Mouse (Mus musculus) gastrocnemius, postnatal 25 days (tissue): Measurements from ENCODE around the gene Fgd2. TPM values are rescaled to one million over a fixed set of nuclear protein-coding genes. Genes with fewer than 3 reads are reported as not detected.
"Not testable (repeated sequence)": the region's sequence is repeated elsewhere in the genome, so short reads cannot be mapped to it uniquely, and the experiment has no call there.

Experiments
- DNase-seq: peaks from one replicate; pipeline ENCODE4 v3.0.0; 2022
- total RNA-seq, 2 experiments: library from RNA; stranded (reverse); gene quantifications; 1 replicate in 1 of 2; 2 replicates in 1 of 2; pipeline ENCODE4 v1.2.3; 2021

Fgd2 gene
- total RNA-seq, 2 experiments from 2014 or later: 1.2 to 1.6 TPM

GRCm38 (mm10) chr17:29363109-29363508, 2.4 kb downstream of the Fgd2 start:
- no peak for DNase-seq

DNA sequence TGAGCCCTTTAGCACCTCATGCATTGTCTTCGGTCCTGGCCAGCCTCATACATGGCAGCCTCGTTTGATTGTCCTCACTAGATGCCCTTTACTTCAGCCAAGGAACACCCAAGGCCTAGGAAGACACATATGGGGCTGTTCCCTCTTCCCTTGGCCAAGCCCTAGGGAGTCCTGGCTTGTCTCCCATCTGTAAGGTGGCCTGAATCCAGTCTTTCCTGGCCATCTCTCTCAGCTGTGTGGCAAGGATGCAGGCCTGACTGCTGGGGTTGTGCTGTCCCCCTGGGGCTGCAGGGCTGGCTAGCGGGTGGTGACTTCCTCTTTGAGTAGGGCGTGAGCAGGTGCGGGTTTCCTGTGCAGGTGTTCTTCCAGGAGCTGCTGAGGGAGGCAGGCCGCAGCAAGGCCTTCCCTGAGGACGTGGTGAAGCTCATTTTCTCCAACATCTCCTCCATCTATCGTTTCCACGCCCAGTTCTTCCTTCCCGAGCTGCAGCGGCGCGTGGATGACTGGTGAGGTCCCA, 4.4 kb downstream of the Fgd2 start:
- DNase-seq: peak; percentile 52

- DNase-seq: peak; percentile 5
Measured at GRCm38 (mm10) chr17:29368726-29369125, 8.0 kb downstream of the Fgd2 start.

DNA sequence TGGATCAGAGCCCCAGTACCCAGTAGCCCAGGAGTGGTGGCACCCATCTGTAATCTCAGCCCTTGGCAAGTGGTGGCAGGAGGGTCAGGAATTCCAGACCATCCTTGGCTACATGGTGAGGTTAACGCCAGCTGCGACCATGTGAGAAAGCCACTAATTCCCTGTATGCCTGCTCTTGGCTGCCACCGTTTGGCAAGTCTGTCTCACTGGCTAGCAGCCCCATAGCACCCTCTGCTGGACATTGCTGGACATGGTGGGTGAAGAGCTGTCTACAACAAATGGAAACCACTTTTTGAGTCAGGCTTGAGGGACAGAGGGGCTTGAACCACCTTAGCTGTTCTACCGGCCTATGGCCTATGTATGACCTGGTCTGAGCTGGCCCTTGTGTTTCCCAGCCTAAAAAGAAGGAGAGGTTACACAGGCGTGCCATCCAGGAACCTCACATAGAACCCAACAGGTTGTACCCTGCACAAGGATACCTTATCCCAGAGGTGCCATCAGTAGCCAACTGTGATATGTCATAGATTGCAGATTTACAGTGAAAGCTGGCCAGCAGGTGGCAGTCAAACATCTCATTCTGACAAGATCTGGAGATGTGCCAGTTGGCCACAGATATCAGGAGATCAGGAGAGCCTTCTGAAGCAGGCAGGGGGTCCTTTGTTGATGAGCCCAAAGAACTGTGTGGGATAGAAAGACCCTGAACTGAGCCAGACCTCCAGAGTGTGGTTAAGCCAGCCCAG, 10.4 kb downstream of the Fgd2 start:
- DNase-seq: peak; percentile 80

DNA sequence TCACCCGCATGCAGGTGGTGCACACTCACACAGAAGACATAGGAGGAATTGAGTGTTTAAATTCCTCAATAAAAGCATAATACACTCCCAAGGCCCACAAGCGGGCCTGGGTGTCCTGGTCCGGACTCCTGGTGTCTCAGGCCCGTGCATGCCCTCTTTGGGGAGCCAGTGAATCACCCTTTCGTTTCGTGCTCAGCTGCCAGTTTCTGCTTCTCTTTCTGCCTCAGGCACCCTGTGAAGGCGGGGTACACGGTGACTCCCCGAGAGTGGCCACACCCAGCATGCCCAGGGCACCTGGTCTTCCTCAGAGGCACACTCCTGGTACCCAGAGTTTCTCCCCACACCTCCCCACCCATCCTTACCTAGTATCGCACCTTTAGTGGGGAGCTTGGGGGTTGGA, 15.2 kb downstream of the Fgd2 start:
- no peak for DNase-seq

DNA sequence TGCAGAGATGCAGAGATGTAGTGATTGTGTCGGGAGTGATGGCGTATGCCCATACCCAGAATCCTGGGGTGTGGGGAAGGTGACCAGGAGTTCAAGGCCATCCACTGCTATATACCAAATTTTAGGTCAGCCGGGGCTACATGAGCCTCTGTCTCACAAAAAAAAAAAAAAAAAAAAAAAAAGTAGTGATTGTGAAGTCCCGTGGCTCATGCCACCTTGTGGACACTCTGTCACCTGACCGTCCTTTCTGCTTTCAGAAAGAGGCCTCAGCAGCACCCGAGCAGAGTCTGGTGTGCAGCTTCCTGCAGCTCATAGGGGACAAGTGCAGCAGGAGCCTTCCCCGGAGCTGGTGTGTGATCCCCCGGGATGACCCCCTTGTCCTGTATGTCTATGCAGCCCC, 17.3 kb downstream of the Fgd2 start:
- DNase-seq: no peak

- no peak for DNase-seq
Measured at GRCm38 (mm10) chr17:29380241-29380640, 19.5 kb downstream of the Fgd2 start.

- peak; percentile 52 for DNase-seq
Measured at GRCm38 (mm10) chr17:29381472-29381871, 20.8 kb downstream of the Fgd2 start.

DNA sequence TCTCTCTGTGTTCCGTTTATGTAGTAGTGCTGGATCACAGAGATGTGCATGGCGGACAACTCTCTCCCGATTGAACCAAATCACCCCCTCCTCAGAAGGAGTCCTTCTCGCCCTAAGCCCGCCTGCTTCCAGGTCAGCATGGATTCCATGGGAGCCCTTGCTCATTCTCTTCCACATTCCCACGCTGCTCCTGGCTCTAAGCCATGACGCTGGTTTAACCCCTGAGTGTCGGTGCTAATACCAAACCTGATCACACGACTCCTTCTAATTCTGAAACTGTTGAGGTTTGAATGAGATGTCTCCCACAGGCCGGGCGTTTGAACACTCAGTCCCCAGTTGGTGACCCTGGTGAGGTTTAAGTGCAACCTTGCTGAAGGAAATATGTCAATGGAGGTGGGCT, 21.7 kb downstream of the Fgd2 start:
- no peak for DNase-seq

DNA sequence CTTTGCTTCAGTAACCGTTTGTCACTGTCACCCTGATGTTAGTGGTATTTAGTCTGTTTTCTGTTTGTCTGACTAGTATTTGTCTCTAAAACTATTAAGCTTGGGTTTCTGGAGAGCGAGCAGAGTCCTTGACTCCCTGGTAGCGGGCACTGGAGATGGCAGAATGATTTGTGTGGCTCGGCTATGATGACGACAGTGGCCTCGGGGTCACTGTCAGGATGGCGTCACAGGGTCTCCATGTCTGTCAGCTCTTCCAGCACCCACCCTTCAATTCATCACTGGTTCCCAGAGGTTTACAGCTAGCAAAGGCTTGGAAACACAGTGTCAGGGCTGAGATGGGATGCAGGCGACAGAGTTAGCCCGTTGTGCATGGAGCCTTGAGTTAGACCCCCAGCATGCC, 23.2 kb downstream of the Fgd2 start:
- DNase-seq: no peak

DNA sequence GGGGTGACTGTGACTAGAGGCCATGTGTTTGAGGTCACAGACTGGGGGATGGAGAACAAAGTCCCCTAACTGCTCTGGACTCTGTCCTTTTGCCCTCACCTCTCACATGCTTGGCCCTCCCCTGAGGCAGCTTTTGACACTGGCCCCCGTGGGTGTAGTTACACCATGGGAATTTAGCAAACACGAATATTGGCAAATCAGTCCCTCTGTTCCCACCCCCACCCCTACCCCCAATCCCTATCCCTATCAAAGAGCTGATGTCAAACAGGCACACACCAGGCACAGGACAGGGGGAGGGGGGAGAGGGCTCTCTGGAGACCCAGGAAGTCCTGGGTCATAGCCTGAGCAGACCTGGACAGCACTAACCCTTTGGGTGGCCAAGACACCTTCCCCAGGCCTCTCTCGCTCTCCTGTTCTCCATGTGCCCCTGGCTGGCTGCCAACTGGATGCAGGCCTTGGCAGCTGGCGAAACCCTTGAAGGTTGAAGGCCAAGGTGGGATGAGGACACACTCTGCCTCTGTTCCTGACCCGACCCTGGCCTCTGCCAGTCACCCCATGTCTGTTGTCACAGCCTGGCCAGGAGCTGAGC, 24.2 kb downstream of the Fgd2 start:
- DNase-seq: peak; percentile 60

DNA sequence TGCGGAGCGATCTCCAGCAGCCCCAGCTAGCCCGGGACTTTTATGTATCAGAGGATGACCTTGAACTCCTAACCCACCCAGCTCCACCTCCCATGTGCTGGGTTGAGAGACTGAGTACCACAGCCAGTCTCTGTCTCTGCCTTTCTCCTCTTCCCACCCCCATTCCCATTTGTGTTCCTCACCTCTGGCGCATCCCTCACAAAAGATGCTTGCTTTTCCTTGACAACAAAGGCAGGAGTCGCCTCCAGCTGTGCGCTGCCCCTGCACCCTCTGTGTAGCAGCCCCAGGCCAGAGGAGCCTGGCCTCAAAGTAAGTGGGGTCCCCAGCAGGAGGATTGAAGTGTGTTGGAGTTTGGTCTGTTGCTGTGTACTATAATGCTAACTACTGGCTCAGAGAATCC, 25.0 kb downstream of the Fgd2 start:
- no peak for DNase-seq

- peak; percentile 86 for DNase-seq
Measured at GRCm38 (mm10) chr17:29388978-29389377, 28.3 kb downstream of the Fgd2 start.

DNA sequence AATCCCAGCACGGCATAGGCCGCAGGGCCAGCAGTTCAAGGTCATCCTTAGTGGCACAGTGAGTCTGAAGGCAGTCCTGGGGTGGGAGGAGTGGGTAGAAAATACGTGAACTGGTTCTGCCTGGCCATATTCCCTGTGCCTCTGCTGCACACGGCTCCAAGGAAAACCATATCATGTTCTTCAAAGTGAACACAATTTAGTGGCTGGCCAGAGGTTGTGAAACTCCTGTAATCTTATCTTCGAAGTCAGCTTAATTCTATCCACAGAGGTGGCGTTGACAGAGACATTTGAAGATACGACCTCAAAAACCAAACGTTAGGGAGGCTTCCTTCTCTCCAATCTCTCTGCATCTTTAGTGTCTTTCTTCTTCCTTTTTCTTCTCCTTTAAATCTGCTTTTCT, 30.6 kb downstream of the Fgd2 start:
- DNase-seq: no peak

- no peak for DNase-seq
Measured at GRCm38 (mm10) chr17:29393335-29394089, 32.8 kb downstream of the Fgd2 start.

- DNase-seq: no peak
Measured at GRCm38 (mm10) chr17:29394106-29394760, 33.5 kb downstream of the Fgd2 start.

DNA sequence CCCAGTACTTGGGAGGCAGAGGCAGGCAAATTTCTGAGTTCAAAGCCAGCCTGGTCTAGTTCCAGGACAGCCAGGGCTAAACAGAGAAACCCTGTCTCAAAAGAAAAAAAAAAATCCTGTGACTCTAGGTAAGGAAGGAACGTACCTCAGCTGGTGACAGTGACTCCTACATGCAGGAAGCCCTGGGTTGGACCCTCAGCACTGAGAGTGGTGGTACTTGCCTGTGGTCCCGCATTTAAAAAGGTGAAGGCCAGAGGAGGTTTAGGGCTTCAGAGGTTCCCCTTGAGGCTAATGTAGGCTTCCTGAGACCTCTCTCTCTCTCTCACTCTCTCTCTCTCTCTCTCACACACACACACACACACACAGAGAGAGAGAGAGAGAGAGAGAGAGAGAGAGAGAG, 34.0 kb downstream of the Fgd2 start:
- DNase-seq: not testable (repeated sequence)

GRCm38 (mm10) chr17:29395381-29395780, 34.7 kb downstream of the Fgd2 start:
- no peak for DNase-seq

DNA sequence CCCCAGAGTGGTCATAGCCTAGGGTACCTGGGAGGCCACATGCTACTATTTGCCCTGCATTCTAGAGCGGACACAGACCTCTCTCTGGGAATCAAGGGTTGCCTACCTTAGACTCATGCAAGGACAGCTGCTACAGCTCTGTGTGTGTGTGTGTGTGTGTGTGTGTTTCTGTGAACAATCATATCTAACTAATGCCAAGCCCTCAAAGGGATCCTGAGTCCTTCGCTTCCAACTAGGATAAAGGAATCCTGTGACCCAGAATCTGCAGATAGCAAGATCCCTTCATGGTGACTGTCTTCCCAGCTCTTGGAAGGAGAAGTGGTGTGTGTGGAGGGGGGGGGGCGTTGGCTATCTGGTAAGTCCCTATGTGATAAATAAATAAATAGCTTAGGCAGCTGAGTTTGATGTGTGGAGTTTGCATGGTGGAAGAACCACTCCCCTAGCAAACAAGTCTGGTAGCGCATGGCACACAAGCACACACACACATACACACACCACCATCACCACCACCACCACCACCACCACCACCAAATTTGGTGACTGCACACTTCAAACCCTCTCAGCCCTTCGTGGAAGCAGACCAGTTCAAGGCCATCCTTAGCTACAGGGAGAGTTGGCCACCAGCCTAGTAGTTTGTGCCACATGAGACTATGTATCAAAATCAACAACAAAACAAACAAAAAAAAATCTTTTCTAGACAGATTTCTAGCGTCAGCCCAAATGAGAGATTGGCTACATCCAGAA, 35.5 kb downstream of the Fgd2 start:
- DNase-seq: no peak

- peak; percentile 75 for DNase-seq
Measured at GRCm38 (mm10) chr17:29396821-29397242, 36.1 kb downstream of the Fgd2 start.
